Mouse (Mus musculus) midbrain, embryonic 14.5 days (tissue): Measurements from ENCODE around the gene Ogn. TPM values are rescaled to one million over a fixed set of nuclear protein-coding genes. Genes with fewer than 3 reads are reported as not detected.

Experiments used
- ATAC-seq: fragments of 200-750 bp; cut with Nextera tagmentation; 2 replicates; pipeline ENCODE4 v1.8.0; 2017; ENCODE audit warnings: moderate number of reproducible peaks, moderate library complexity; ENCODE audit not compliant: low FRiP score, low TSS enrichment
- DNase-seq: peaks from one replicate; pipeline ENCODE4 v3.0.0-alpha.2; 2015
- H3K27ac ChIP-seq: fragments of 300-500 bp; sonication (generic); replicated peaks from 2 replicates; pipeline ENCODE4 v1.5.1; 2014; ENCODE audit warnings: mild to moderate bottlenecking, low read depth, low read length, moderate library complexity
- H3K27me3 ChIP-seq: fragments of 300-500 bp; sonication (generic); 2 replicates; pipeline ENCODE4 v1.6.1; 2014; ENCODE audit warnings: low read length, control low read depth, mixed read lengths; ENCODE audit not compliant: control insufficient read depth, insufficient read depth
- H3K36me3 ChIP-seq: fragments of 300-500 bp; sonication (generic); 2 replicates; pipeline ENCODE4 v1.6.1; 2014; ENCODE audit warnings: low read length, control low read depth; ENCODE audit not compliant: control insufficient read depth, insufficient read depth
- H3K4me1 ChIP-seq: fragments of 300-500 bp; sonication (generic); 2 replicates; pipeline ENCODE4 v1.6.1; 2014; ENCODE audit warnings: mild to moderate bottlenecking, antibody characterized with exemption, low read length, control low read depth; ENCODE audit not compliant: control insufficient read depth, insufficient read depth
- H3K4me2 ChIP-seq: fragments of 300-500 bp; sonication (generic); 2 replicates; pipeline ENCODE4 v1.6.1; 2014; ENCODE audit warnings: mild to moderate bottlenecking, low read length, moderate library complexity
- H3K4me3 ChIP-seq: fragments of 300-500 bp; sonication (generic); replicated peaks from 2 replicates; pipeline ENCODE4 v1.5.1; 2014; ENCODE audit warnings: low read depth, low read length
- H3K9ac ChIP-seq: fragments of 300-500 bp; sonication (generic); replicated peaks from 2 replicates; pipeline ENCODE4 v1.6.1; 2014; ENCODE audit warnings: mild to moderate bottlenecking, low read length, moderate library complexity
- H3K9me3 ChIP-seq: fragments of 300-500 bp; sonication (generic); 2 replicates; pipeline ENCODE4 v1.6.1; 2016; ENCODE audit warnings: low read length, control low read depth, mixed read lengths; ENCODE audit not compliant: control insufficient read depth
- WGBS: fragments of 180-500 bp; shearing (Covaris S2); extraction: QIAGEN DNeasy Blood & Tissue Kit; methylation state at CpG from one replicate; pipeline ENCODE4 v1.1.7; 2014; 5-methylcytosine and 5-hydroxymethylcytosine counted together
- polyA plus RNA-seq: library from polyadenylated mRNA; unstranded; fragments of >200 nt; fragmentation: Nextera tagmentation; extraction: Ambion mirVana; gene quantifications from 2 replicates; pipeline ENCODE4 v1.2.1, GENCODE M21; 2014

Ogn gene
- polyA plus RNA-seq, 1 experiment from 2014 or later, result 7.7 TPM

GRCm38 (mm10) chr13:49629076-49629475 lies 21.2 kb downstream of the Ogn start:
- Histone ChIP-seq H3K9me3 (no peaks in the 10 kb centered on the region), H3K36me3 (no peaks in the 10 kb centered on the region), H3K4me2 (no peak overlapping the region), H3K27me3 (no peaks in the 10 kb centered on the region), H3K27ac (no peak overlapping the region), H3K4me1 (no peaks in the 10 kb centered on the region), H3K9ac (no peak overlapping the region), H3K4me3 (no peak overlapping the region)
- no peak for ATAC-seq
- no peak for DNase-seq
- 80% methylated on average over 2 of the region's 2 CpGs for WGBS

GRCm38 (mm10) chr13:49639965-49640364 lies 32.1 kb downstream of the Ogn start:
- Histone ChIP-seq H3K9ac (no peak overlapping the region), H3K4me3 (no peak overlapping the region), H3K4me1 (no peaks in the 10 kb centered on the region), H3K9me3 (no peaks in the 10 kb centered on the region), H3K36me3 (no peaks in the 10 kb centered on the region), H3K27me3 (no peaks in the 10 kb centered on the region), H3K4me2 (no peak overlapping the region), H3K27ac (no peak overlapping the region)
- DNase-seq, result no peak
- WGBS, result 99% methylated on average over 2 of the region's 2 CpGs
- ATAC-seq, result no peak

GRCm38 (mm10) chr13:49642650-49643049 lies 34.8 kb downstream of the Ogn start:
- H3K27ac ChIP-seq, result no peak overlapping the region
- no peaks in the 10 kb centered on the region for H3K9me3 ChIP-seq
- no peaks in the 10 kb centered on the region for H3K27me3 ChIP-seq
- 83% methylated on average over 6 of the region's 6 CpGs for WGBS
- H3K4me1 ChIP-seq, result no peaks in the 10 kb centered on the region
- no peak for DNase-seq
- H3K9ac ChIP-seq, result no peak overlapping the region
- no peak for ATAC-seq
- H3K36me3 ChIP-seq, result no peaks in the 10 kb centered on the region
- no peak overlapping the region for H3K4me3 ChIP-seq
- H3K4me2 ChIP-seq, result no peak overlapping the region

GRCm38 (mm10) chr13:49643669-49644362 lies 36.0 kb downstream of the Ogn start:
- Histone ChIP-seq H3K27me3 (no peaks in the 10 kb centered on the region), H3K9me3 (no peaks in the 10 kb centered on the region), H3K4me1 (no peaks in the 10 kb centered on the region), H3K36me3 (no peaks in the 10 kb centered on the region), H3K27ac (no peak overlapping the region), H3K4me3 (no peak overlapping the region), H3K9ac (no peak overlapping the region), H3K4me2 (no peak overlapping the region)
- ATAC-seq (no peak), DNase-seq (no peak)

GRCm38 (mm10) chr13:49644731-49645529 lies 37.1 kb downstream of the Ogn start:
- ATAC-seq (no peak), DNase-seq (peak; percentile 73)
- no peaks in the 10 kb centered on the region for H3K9me3 ChIP-seq
- H3K9ac ChIP-seq, result no peak overlapping the region
- H3K4me1 ChIP-seq, result no peaks in the 10 kb centered on the region
- H3K27ac ChIP-seq, result no peak overlapping the region
- no peak overlapping the region for H3K4me2 ChIP-seq
- WGBS, result 80% methylated on average over 2 of the region's 2 CpGs
- no peaks in the 10 kb centered on the region for H3K36me3 ChIP-seq
- no peak overlapping the region for H3K4me3 ChIP-seq
- H3K27me3 ChIP-seq, result no peaks in the 10 kb centered on the region

- no peak overlapping the region for H3K4me3 ChIP-seq
- H3K9ac ChIP-seq, result no peak overlapping the region
- DNase-seq (no peak), ATAC-seq (no peak)
- no peaks in the 10 kb centered on the region for H3K27me3 ChIP-seq
- H3K4me1 ChIP-seq, result no peaks in the 10 kb centered on the region
- H3K36me3 ChIP-seq, result no peaks in the 10 kb centered on the region
- H3K4me2 ChIP-seq, result no peak overlapping the region
- H3K9me3 ChIP-seq, result no peaks in the 10 kb centered on the region
- no peak overlapping the region for H3K27ac ChIP-seq
- 91% methylated on average over 1 of the region's 1 CpGs for WGBS
Observed at GRCm38 (mm10) chr13:49646019-49646418, 38.2 kb downstream of the Ogn start.

- Histone ChIP-seq H3K36me3 (peaks cover 3% of the 10 kb centered on the region), H3K27ac (no peak overlapping the region), H3K9ac (no peak overlapping the region), H3K27me3 (no peaks in the 10 kb centered on the region), H3K4me1 (peaks cover 12% of the 10 kb centered on the region; the same call in 1 of the 2 replicates), H3K4me2 (no peak overlapping the region), H3K4me3 (no peak overlapping the region), H3K9me3 (no peaks in the 10 kb centered on the region)
- no peak for DNase-seq
- ATAC-seq, result no peak
- 47% methylated on average over 2 of the region's 2 CpGs for WGBS
Observed at GRCm38 (mm10) chr13:49651136-49651535, 43.3 kb downstream of the Ogn start.

- 5% methylated on average over 4 of the region's 4 CpGs for WGBS
- Histone ChIP-seq H3K27me3 (no peaks in the 10 kb centered on the region), H3K36me3 (peaks cover 8% of the 10 kb centered on the region), H3K27ac (no peak overlapping the region), H3K4me1 (peaks cover 12% of the 10 kb centered on the region; the same call in 1 of the 2 replicates), H3K9me3 (no peaks in the 10 kb centered on the region), H3K9ac (0 out of 2 replicates have a peak overlapping the region, but pooled peaks have one; percentile 24), H3K4me2 (peak overlapping the region; percentile 77), H3K4me3 (peak overlapping the region; percentile 56)
- DNase-seq (no peak), ATAC-seq (no peak)
Observed at GRCm38 (mm10) chr13:49651781-49652351, 44.0 kb downstream of the Ogn start.
